Mouse (Mus musculus) forebrain, embryonic 15.5 days (tissue): ENCODE results near the gene Olfr608. TPM values are rescaled to one million over a fixed set of nuclear protein-coding genes. Genes with fewer than 3 reads are reported as not detected.
"Not testable (repeated sequence)": the region's sequence is repeated elsewhere in the genome, so short reads cannot be mapped to it uniquely, and the experiment has no call there.

Experiments
- ATAC-seq: fragments of 200-750 bp; cut with Nextera tagmentation; replicated peaks from 2 replicates; pipeline ENCODE4 v1.8.0; 2017; ENCODE audit warnings: mild to moderate bottlenecking, moderate TSS enrichment, moderate library complexity
- H3K27ac ChIP-seq: fragments of 300-500 bp; sonication (generic); replicated peaks from 2 replicates; pipeline ENCODE4 v1.5.1; 2015; ENCODE audit warnings: mild to moderate bottlenecking, inconsistent platforms
- H3K27me3 ChIP-seq: fragments of 300-500 bp; sonication (generic); 2 replicates; pipeline ENCODE4 v1.6.1; 2015; ENCODE audit warnings: inconsistent platforms
- H3K36me3 ChIP-seq: fragments of 300-500 bp; sonication (generic); 2 replicates; pipeline ENCODE4 v1.6.1; 2015; ENCODE audit warnings: mild to moderate bottlenecking, inconsistent platforms
- H3K4me1 ChIP-seq: fragments of 300-500 bp; sonication (generic); 2 replicates; pipeline ENCODE4 v1.6.1; 2015; ENCODE audit warnings: inconsistent platforms
- H3K4me2 ChIP-seq: fragments of 300-500 bp; sonication (generic); replicated peaks from 2 replicates; pipeline ENCODE4 v1.6.1; 2015; ENCODE audit warnings: mild to moderate bottlenecking, inconsistent platforms
- H3K4me3 ChIP-seq: fragments of 300-500 bp; sonication (generic); 2 replicates; pipeline ENCODE4 v1.5.1; 2015; ENCODE audit warnings: mild to moderate bottlenecking, inconsistent platforms
- H3K9ac ChIP-seq: fragments of 300-500 bp; sonication (generic); replicated peaks from 2 replicates; pipeline ENCODE4 v1.6.1; 2015; ENCODE audit warnings: mild to moderate bottlenecking, inconsistent platforms
- H3K9me3 ChIP-seq: fragments of 300-500 bp; sonication (generic); 2 replicates; pipeline ENCODE4 v1.6.1; 2016; ENCODE audit warnings: inconsistent platforms
- WGBS: fragments of 180-500 bp; shearing (Covaris S2); methylation state at CpG from one replicate; pipeline ENCODE4 v1.1.7; 2015; ENCODE audit warnings: mixed read lengths; 5-methylcytosine and 5-hydroxymethylcytosine counted together
- polyA plus RNA-seq: library from polyadenylated mRNA; unstranded; fragments of >200 nt; fragmentation: Nextera tagmentation; extraction: Ambion mirVana; gene quantifications from 2 replicates; pipeline ENCODE4 v1.2.1, GENCODE M21; 2015

Olfr608 gene
- not detected in 2 replicates for polyA plus RNA-seq

DNA sequence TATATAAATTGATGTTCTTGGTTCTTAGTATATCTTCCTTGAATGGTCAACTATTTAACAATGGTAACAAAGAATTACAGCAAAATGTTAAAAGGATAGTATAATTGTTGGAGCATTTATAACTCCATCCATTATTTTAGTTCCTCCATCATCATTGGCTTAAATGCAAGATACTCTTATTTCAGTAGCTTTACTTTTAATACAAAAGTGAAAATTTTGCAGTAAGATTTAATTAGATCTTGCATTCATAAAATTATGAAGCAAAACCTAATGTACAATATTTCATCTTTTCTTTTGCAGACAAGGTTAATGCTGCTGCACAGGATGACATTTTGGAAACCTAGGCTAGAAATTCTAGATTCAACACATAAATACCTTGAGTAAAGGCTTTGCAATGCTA, at the start of gene Olfr608:
Gene Olfr608 (plus strand): TSS at position 301 of the 400 bp plus-strand sequence.
- Histone ChIP-seq H3K9ac (no peak within 1 kb of the TSS), H3K27me3 (no peaks in the 10 kb centered on the region), H3K4me3 (no peak within 1 kb of the TSS), H3K4me1 (no peaks in the 10 kb centered on the region), H3K36me3 (no peaks in the 10 kb centered on the region), H3K4me2 (no peak within 1 kb of the TSS), H3K27ac (no peak within 1 kb of the TSS), H3K9me3 (no peaks in the 10 kb centered on the region)
- no peak for ATAC-seq

GRCm38 (mm10) chr7:103445339-103445738, 24.3 kb upstream of the Olfr608 start, which contains the start of gene Olfr605:
Gene Olfr605 (minus strand): TSS chr7:103445439.
- no peak for ATAC-seq
- Histone ChIP-seq H3K4me1 (no peaks in the 10 kb centered on the region), H3K4me2 (no peak within 1 kb of the TSS), H3K4me3 (no peak within 1 kb of the TSS), H3K9ac (no peak within 1 kb of the TSS), H3K9me3 (no peaks in the 10 kb centered on the region), H3K27me3 (no peaks in the 10 kb centered on the region), H3K36me3 (no peaks in the 10 kb centered on the region), H3K27ac (no peak within 1 kb of the TSS)
- WGBS, result 84% methylated on average over 1 of the region's 1 CpGs

DNA sequence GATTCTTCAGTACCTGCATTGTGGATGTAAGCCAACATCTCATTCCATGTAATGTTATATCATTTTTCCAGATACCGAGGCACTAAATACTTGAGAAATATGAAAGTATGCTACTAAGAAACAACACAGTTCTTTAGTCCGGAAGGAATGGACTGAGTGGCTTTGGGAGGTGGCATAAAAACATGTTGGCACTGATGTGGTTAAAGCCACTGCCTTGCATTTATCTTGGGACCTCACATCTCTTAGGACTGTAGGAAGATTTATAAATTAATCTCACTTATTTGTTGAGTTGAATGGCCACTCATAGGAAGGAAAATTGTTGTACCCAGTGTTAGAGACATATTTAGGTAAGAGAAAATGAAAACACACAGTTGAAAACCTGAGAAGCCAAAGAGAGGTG, 20.9 kb upstream of the Olfr608 start, which contains the start of gene Olfr606:
Gene Olfr606 (plus strand): TSS at position 301 of the 400 bp plus-strand sequence.
- WGBS, result 97% methylated on average over 2 of the region's 2 CpGs
- Histone ChIP-seq H3K9me3 (no peaks in the 10 kb centered on the region), H3K9ac (no peak within 1 kb of the TSS), H3K4me3 (no peak within 1 kb of the TSS), H3K36me3 (no peaks in the 10 kb centered on the region), H3K4me2 (no peak within 1 kb of the TSS), H3K27ac (no peak within 1 kb of the TSS), H3K27me3 (no peaks in the 10 kb centered on the region), H3K4me1 (no peaks in the 10 kb centered on the region)
- ATAC-seq, result no peak

DNA sequence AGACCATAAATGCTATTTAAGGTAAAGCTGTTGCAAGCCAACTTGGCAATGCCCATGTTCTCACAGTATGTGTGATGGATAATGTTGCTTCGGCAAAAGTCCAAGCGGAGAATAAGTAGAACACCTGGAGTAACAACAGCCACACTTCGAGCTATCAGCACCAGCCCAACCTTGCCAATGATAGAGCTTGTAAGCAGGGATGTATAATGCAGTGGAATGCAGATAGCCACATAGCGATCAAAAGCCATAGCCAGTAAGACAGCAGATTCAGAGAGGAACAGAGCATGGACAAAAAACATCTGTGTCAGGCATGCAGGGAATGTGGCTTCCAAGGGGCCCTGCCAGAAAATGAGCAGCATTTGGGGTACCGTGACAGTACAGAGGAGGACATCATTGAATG, 9.1 kb upstream of the Olfr608 start:
- Histone ChIP-seq H3K4me3 (no peak overlapping the region), H3K4me1 (no peaks in the 10 kb centered on the region), H3K27ac (no peak overlapping the region), H3K4me2 (no peak overlapping the region), H3K9me3 (no peaks in the 10 kb centered on the region), H3K27me3 (no peaks in the 10 kb centered on the region), H3K36me3 (no peaks in the 10 kb centered on the region), H3K9ac (no peak overlapping the region)
- 94% methylated on average over 5 of the region's 5 CpGs for WGBS
- no peak for ATAC-seq

DNA sequence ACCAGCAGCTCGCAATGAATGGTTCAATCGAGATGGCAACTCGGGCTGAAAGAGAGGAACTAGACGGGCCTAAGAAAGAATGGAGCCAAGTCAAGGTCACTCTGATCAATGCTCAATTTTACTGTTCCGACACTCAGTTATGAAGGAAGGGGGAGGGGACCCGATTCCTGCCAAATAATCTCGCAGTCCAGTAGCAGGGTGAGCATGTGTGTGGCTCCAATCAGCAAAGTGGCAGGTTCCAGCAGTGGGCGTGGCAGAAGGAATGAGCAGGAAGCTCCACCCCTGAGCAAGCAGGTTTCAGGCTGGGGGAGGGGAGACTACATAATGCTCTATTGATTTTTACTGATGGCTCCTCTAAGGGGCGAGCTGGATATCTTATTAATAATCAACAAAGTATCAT, 7.4 kb downstream of the Olfr608 start:
- not testable (repeated sequence) for H3K27me3 ChIP-seq, H3K9ac ChIP-seq, H3K4me1 ChIP-seq, H3K27ac ChIP-seq, H3K4me2 ChIP-seq, H3K9me3 ChIP-seq, H3K4me3 ChIP-seq, ATAC-seq, H3K36me3 ChIP-seq
- 80% methylated on average over 9 of the region's 9 CpGs for WGBS

DNA sequence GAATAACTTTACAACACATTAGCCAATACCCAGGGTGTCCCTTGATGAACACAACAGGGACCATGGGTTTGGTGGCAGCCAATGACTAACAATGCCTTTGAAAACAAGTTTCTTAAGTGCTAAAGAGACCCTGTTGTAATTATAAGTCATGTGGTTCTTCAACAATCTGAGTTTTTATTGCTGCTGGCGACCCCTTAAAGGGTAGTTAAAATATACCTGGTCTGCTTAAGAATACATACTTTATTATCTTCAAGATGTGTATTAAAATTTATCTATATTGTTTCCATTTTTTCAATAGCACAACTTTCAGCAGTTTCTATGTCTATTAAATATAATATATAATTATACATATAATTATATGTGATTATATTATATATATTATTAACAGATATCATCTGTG, 28.3 kb downstream of the Olfr608 start, which contains the start of gene Olfr609:
Gene Olfr609 (minus strand): TSS at position 101 of the 400 bp plus-strand sequence.
- Histone ChIP-seq H3K27ac (no peak within 1 kb of the TSS), H3K9ac (no peak within 1 kb of the TSS), H3K9me3 (no peaks in the 10 kb centered on the region), H3K4me1 (no peaks in the 10 kb centered on the region), H3K36me3 (no peaks in the 10 kb centered on the region), H3K4me2 (no peak within 1 kb of the TSS), H3K27me3 (no peaks in the 10 kb centered on the region), H3K4me3 (no peak within 1 kb of the TSS)
- 73% methylated on average over 1 of the region's 1 CpGs for WGBS
- no peak for ATAC-seq

DNA sequence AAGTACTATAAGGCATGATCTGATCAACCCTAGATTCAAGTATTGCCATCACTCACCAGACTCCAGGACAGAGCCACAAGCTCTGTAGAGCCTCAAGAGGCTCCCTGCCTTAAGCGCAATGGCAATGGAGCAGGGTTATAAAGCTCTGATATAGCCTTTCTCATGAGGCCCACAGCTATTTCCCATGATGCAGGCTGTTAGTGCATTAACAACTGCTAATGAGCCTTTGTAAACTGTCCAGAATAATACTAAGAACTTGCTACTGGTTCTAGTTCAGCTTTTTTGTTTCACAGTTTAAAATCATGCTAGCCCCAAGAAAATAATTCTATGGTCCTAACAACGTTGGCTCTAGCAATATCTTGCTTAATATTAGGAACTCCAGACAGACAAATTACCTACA, 42.3 kb downstream of the Olfr608 start, which contains the start of gene Olfr610:
Gene Olfr610 (minus strand): TSS at position 101 of the 400 bp plus-strand sequence.
- no peaks in the 10 kb centered on the region for H3K36me3 ChIP-seq
- H3K4me3 ChIP-seq, result no peak within 1 kb of the TSS
- 89% methylated on average over 2 of the region's 2 CpGs for WGBS
- H3K27me3 ChIP-seq, result no peaks in the 10 kb centered on the region
- no peak within 1 kb of the TSS for H3K9ac ChIP-seq
- no peak for ATAC-seq
- H3K4me2 ChIP-seq, result no peak within 1 kb of the TSS
- no peaks in the 10 kb centered on the region for H3K4me1 ChIP-seq
- H3K27ac ChIP-seq, result no peak within 1 kb of the TSS
- no peaks in the 10 kb centered on the region for H3K9me3 ChIP-seq

GRCm38 (mm10) chr7:103520746-103521145, 51.1 kb downstream of the Olfr608 start, which contains the start of gene Olfr611:
Gene Olfr611 (minus strand): TSS chr7:103520846.
- not testable (repeated sequence) for H3K9me3 ChIP-seq, H3K27ac ChIP-seq, H3K36me3 ChIP-seq, H3K27me3 ChIP-seq, H3K9ac ChIP-seq, H3K4me2 ChIP-seq, ATAC-seq, H3K4me1 ChIP-seq, H3K4me3 ChIP-seq
- 56% methylated on average over 1 of the region's 1 CpGs for WGBS

Other genes with a start within 250 kb of the Olfr608 start
- gene Usp17ld, start 217.4 kb upstream of the Olfr608 start, polyA plus RNA-seq, result not detected in 2 replicates
- gene Olfr596, start 164.2 kb upstream of the Olfr608 start, polyA plus RNA-seq, result not detected in 2 replicates
- gene Olfr597, start 153.6 kb upstream of the Olfr608 start, polyA plus RNA-seq, result not detected in 2 replicates
- not detected in 2 replicates for gene Olfr598, start 146.3 kb upstream of the Olfr608 start, polyA plus RNA-seq
- gene Olfr599, start 134.0 kb upstream of the Olfr608 start, polyA plus RNA-seq, result not detected in 2 replicates
- gene Olfr600, start 120.2 kb upstream of the Olfr608 start, polyA plus RNA-seq, result not detected in 2 replicates
- gene Olfr601, start 107.2 kb upstream of the Olfr608 start, polyA plus RNA-seq, result not detected in 2 replicates
- not detected in 2 replicates for gene Olfr603, start 83.7 kb upstream of the Olfr608 start, polyA plus RNA-seq
- gene Usp17lc, start 54.8 kb upstream of the Olfr608 start, polyA plus RNA-seq, result not detected in 2 replicates
- gene Olfr605, start 24.4 kb upstream of the Olfr608 start, polyA plus RNA-seq, result not detected in 2 replicates
- gene Olfr606, start 20.8 kb upstream of the Olfr608 start, polyA plus RNA-seq, result not detected in 2 replicates
- gene Olfr607, start 5.7 kb upstream of the Olfr608 start, polyA plus RNA-seq, result not detected in 2 replicates
- not detected in 2 replicates for gene Olfr609, start 28.2 kb downstream of the Olfr608 start, polyA plus RNA-seq
- not detected in 2 replicates for gene Olfr610, start 42.2 kb downstream of the Olfr608 start, polyA plus RNA-seq
- not detected in 2 replicates for gene Olfr611, start 51.0 kb downstream of the Olfr608 start, polyA plus RNA-seq
- gene Olfr612, start 72.8 kb downstream of the Olfr608 start, polyA plus RNA-seq, result not detected in 2 replicates
- gene Olfr613, start 78.2 kb downstream of the Olfr608 start, polyA plus RNA-seq, result not detected in 2 replicates
- not detected in 2 replicates for gene Olfr615, start 86.2 kb downstream of the Olfr608 start, polyA plus RNA-seq
- not detected in 2 replicates for gene Olfr616, start 99.3 kb downstream of the Olfr608 start, polyA plus RNA-seq
- gene Olfr617, start 103.2 kb downstream of the Olfr608 start, polyA plus RNA-seq, result not detected in 2 replicates
- gene Olfr618, start 120.2 kb downstream of the Olfr608 start, polyA plus RNA-seq, result not detected in 2 replicates
- not detected in 2 replicates for gene Olfr619, start 130.7 kb downstream of the Olfr608 start, polyA plus RNA-seq
- not detected in 2 replicates for gene Olfr620, start 142.7 kb downstream of the Olfr608 start, polyA plus RNA-seq
- not detected in 2 replicates for gene Olfr622, start 172.8 kb downstream of the Olfr608 start, polyA plus RNA-seq
- gene Olfr623, start 193.8 kb downstream of the Olfr608 start, polyA plus RNA-seq, result not detected in 2 replicates
- gene Olfr624, start 201.3 kb downstream of the Olfr608 start, polyA plus RNA-seq, result not detected in 2 replicates
- not detected in 2 replicates for gene Olfr625-ps1, start 212.8 kb downstream of the Olfr608 start, polyA plus RNA-seq
- gene Olfr243, start 244.8 kb downstream of the Olfr608 start, polyA plus RNA-seq, result not detected in 2 replicates